Mouse (Mus musculus) small intestine, adult 2 months (tissue): ENCODE results near the gene Zfhx3. TPM values are rescaled to one million over a fixed set of nuclear protein-coding genes. Genes with fewer than 3 reads are reported as not detected.

Source experiments
- H3K27ac ChIP-seq: fragments of 200-500 bp; 2 replicates; pipeline ENCODE4 v1.5.1; 2012; ENCODE audit warnings: low read depth, low read length, control low read depth, inconsistent platforms; ENCODE audit not compliant: insufficient read depth
- H3K27me3 ChIP-seq: fragments of 200-500 bp; 2 replicates; pipeline ENCODE4 v1.6.1; 2012; ENCODE audit warnings: mild to moderate bottlenecking, moderate library complexity, low read length, inconsistent platforms; ENCODE audit not compliant: control insufficient read depth, insufficient read depth
- H3K36me3 ChIP-seq: fragments of 200-500 bp; 2 replicates; pipeline ENCODE4 v1.6.1; 2012; ENCODE audit warnings: mild to moderate bottlenecking, low read length, control low read depth, inconsistent platforms; ENCODE audit not compliant: control insufficient read depth, insufficient read depth
- H3K4me1 ChIP-seq: fragments of 200-500 bp; 2 replicates; pipeline ENCODE4 v1.6.1; 2012; ENCODE audit warnings: low read length, inconsistent platforms, mixed read lengths; ENCODE audit not compliant: control insufficient read depth, insufficient read depth, insufficient read length
- H3K4me3 ChIP-seq: fragments of 200-500 bp; 2 replicates; pipeline ENCODE4 v1.5.1; 2012; ENCODE audit warnings: low read depth, mild to moderate bottlenecking, control low read depth, inconsistent platforms, low read length, moderate library complexity
- CTCF ChIP-seq: fragments of 200-500 bp; IDR thresholded peaks from 2 replicates; pipeline ENCODE4 v1.5.1; 2012; ENCODE audit warnings: low read depth, mild to moderate bottlenecking, control low read depth, inconsistent platforms, low read length, moderate library complexity, mixed read lengths; ENCODE audit not compliant: insufficient replicate concordance, insufficient read length; ENCODE audit errors: extremely low read depth
- POLR2A ChIP-seq: fragments of 200-500 bp; IDR thresholded peaks from 2 replicates; pipeline ENCODE4 v1.6.1; 2012; ENCODE audit warnings: low read depth, mild to moderate bottlenecking, control low read depth, inconsistent platforms, low read length, moderate library complexity
- WGBS: fragments of 180-500 bp; shearing (Covaris S2); methylation state at CpG from one replicate; pipeline ENCODE4 v1.1.7; 2018; 5-methylcytosine and 5-hydroxymethylcytosine counted together
- polyA plus RNA-seq: library from polyadenylated mRNA; depleted of rRNA; stranded (reverse); fragments of >200 nt; gene quantifications from 2 replicates; pipeline ENCODE4 v1.2.3, GENCODE M21; 2012

Zfhx3 gene
- polyA plus RNA-seq, 1 experiment, result 2.0 TPM

- no peak overlapping the region for H3K4me3 ChIP-seq
- no peaks in the 10 kb centered on the region for H3K36me3 ChIP-seq
- no peak overlapping the region for H3K27ac ChIP-seq
- no peak for TF ChIP-seq POLR2A
- peaks cover 4% of the 10 kb centered on the region for H3K4me1 ChIP-seq
- no peaks in the 10 kb centered on the region for H3K27me3 ChIP-seq
- WGBS, result 87% methylated on average over 12 of the region's 12 CpGs
Observed at GRCm38 (mm10) chr8:108910843-108911242, 968.4 kb downstream of the Zfhx3 start.

- WGBS, result 15% methylated on average over 6 of the region's 6 CpGs
- Histone ChIP-seq H3K27ac (no peak overlapping the region), H3K36me3 (no peaks in the 10 kb centered on the region), H3K4me3 (no peak overlapping the region), H3K4me1 (peaks cover 8% of the 10 kb centered on the region), H3K27me3 (no peaks in the 10 kb centered on the region)
- TF ChIP-seq CTCF, result peak; percentile 99; the same call in 1 of the 2 replicates
- TF ChIP-seq POLR2A, result no peak
Observed at GRCm38 (mm10) chr8:108911511-108911910, 969.1 kb downstream of the Zfhx3 start.

- WGBS, result 81% methylated on average over 7 of the region's 7 CpGs
Observed at GRCm38 (mm10) chr8:108912998-108913397, 970.6 kb downstream of the Zfhx3 start.

GRCm38 (mm10) chr8:108915425-108915824, 973.0 kb downstream of the Zfhx3 start:
- H3K36me3 ChIP-seq, result no peaks in the 10 kb centered on the region
- no peak overlapping the region for H3K4me3 ChIP-seq
- no peaks in the 10 kb centered on the region for H3K27me3 ChIP-seq
- 27% methylated on average over 6 of the region's 6 CpGs for WGBS
- TF ChIP-seq POLR2A (no peak), CTCF (no peak)
- H3K4me1 ChIP-seq, result peaks cover 8% of the 10 kb centered on the region
- H3K27ac ChIP-seq, result peak overlapping the region; percentile 21

More at GRCm38 (mm10) chr8:108912998-108913397, 970.6 kb downstream of the Zfhx3 start:
- TF ChIP-seq CTCF (no peak), POLR2A (no peak)
- H3K27me3 ChIP-seq, result no peaks in the 10 kb centered on the region
- no peaks in the 10 kb centered on the region for H3K36me3 ChIP-seq
- no peak overlapping the region for H3K27ac ChIP-seq
- peaks cover 8% of the 10 kb centered on the region for H3K4me1 ChIP-seq
- H3K4me3 ChIP-seq, result no peak overlapping the region

GRCm38 (mm10) chr8:108915876-108916275, 973.4 kb downstream of the Zfhx3 start:
- no peak for TF ChIP-seq CTCF
- no peak for TF ChIP-seq POLR2A
- H3K36me3 ChIP-seq, result no peaks in the 10 kb centered on the region
- peaks cover 8% of the 10 kb centered on the region for H3K4me1 ChIP-seq
- no peak overlapping the region for H3K4me3 ChIP-seq
- 15% methylated on average over 6 of the region's 6 CpGs for WGBS
- no peaks in the 10 kb centered on the region for H3K27me3 ChIP-seq
- no peak overlapping the region; the same call in 1 of the 2 replicates for H3K27ac ChIP-seq

GRCm38 (mm10) chr8:108920151-108920550, 977.7 kb downstream of the Zfhx3 start:
- Histone ChIP-seq H3K36me3 (no peaks in the 10 kb centered on the region), H3K27me3 (no peaks in the 10 kb centered on the region), H3K4me1 (peaks cover 7% of the 10 kb centered on the region), H3K27ac (no peak overlapping the region), H3K4me3 (no peak overlapping the region)
- WGBS, result 89% methylated on average over 7 of the region's 7 CpGs
- TF ChIP-seq CTCF, result no peak
- no peak for TF ChIP-seq POLR2A

GRCm38 (mm10) chr8:108923161-108923560, 980.7 kb downstream of the Zfhx3 start:
- no peaks in the 10 kb centered on the region for H3K36me3 ChIP-seq
- 88% methylated on average over 6 of the region's 6 CpGs for WGBS
- no peak for TF ChIP-seq CTCF
- TF ChIP-seq POLR2A, result no peak

GRCm38 (mm10) chr8:108924526-108924925, 982.1 kb downstream of the Zfhx3 start:
- TF ChIP-seq POLR2A (no peak), CTCF (no peak)
- no peaks in the 10 kb centered on the region for H3K4me1 ChIP-seq
- WGBS, result 88% methylated on average over 9 of the region's 9 CpGs

More at GRCm38 (mm10) chr8:108923161-108923560, 980.7 kb downstream of the Zfhx3 start:
- no peak overlapping the region for H3K27ac ChIP-seq
- H3K4me1 ChIP-seq, result no peaks in the 10 kb centered on the region
- no peak overlapping the region for H3K4me3 ChIP-seq
- H3K27me3 ChIP-seq, result no peaks in the 10 kb centered on the region

More at GRCm38 (mm10) chr8:108924526-108924925, 982.1 kb downstream of the Zfhx3 start:
- H3K27ac ChIP-seq, result no peak overlapping the region
- H3K4me3 ChIP-seq, result no peak overlapping the region
- H3K27me3 ChIP-seq, result no peaks in the 10 kb centered on the region
- H3K36me3 ChIP-seq, result no peaks in the 10 kb centered on the region
